Mouse (Mus musculus): ENCODE results near the gene Mea1.

DNA sequence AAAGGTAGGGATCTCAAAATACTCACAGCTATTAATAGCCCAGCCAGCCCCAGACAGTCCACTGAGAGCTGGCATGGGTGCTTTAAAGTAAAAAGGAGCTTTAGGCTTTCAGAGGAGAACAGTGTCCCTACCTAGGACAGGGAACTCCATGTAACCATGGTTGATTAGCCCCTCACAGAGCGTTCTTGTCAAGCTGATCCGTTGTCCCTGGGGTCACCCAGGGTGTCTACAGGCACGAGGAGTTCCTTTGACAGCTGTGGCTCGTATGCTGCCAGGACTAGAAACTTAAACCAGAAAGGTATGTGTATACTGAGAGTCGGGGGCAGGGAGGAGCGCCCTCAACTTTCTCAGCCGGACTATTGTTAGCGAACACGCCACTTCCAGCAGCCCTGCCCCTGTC, 318 bp downstream of the Mea1 start:
- TF ChIP-seq CTCF (IDR thresholded peaks at IDR 0.05; ENCODE audit: control insufficient read depth, insufficient read depth, insufficient replicate concordance, low read depth, low read length) (no peak), POLR2A (IDR thresholded peaks at IDR 0.05; ENCODE audit: control insufficient read depth, low read depth, low read length) (no peak)
